Mouse (Mus musculus) testis, adult 2 months (tissue): ENCODE data around the gene Lilrb4a. TPM values are rescaled to one million over a fixed set of nuclear protein-coding genes. Genes with fewer than 3 reads are reported as not detected.
"Not testable (repeated sequence)": the region's sequence is repeated elsewhere in the genome, so short reads cannot be mapped to it uniquely, and the experiment has no call there.

Source experiments
- H3K27ac ChIP-seq: fragments of 200-500 bp; 2 replicates; pipeline ENCODE4 v1.5.1; 2012; ENCODE audit warnings: low read depth, low read length; ENCODE audit not compliant: control insufficient read depth, insufficient read depth
- H3K27me3 ChIP-seq: fragments of 200-500 bp; 2 replicates; pipeline ENCODE4 v1.6.1; 2012; ENCODE audit warnings: mild to moderate bottlenecking, low read length, moderate library complexity; ENCODE audit not compliant: control insufficient read depth, insufficient read depth
- H3K36me3 ChIP-seq: fragments of 200-500 bp; 2 replicates; pipeline ENCODE4 v1.6.1; 2012; ENCODE audit warnings: mild to moderate bottlenecking, low read length; ENCODE audit not compliant: control insufficient read depth, insufficient read depth
- H3K4me1 ChIP-seq: fragments of 200-500 bp; 2 replicates; pipeline ENCODE4 v1.6.1; 2012; ENCODE audit warnings: low read length; ENCODE audit not compliant: control insufficient read depth, insufficient read depth
- H3K4me3 ChIP-seq: fragments of 200-500 bp; 2 replicates; pipeline ENCODE4 v1.5.1; 2012; ENCODE audit warnings: low read depth, mild to moderate bottlenecking, low read length, moderate library complexity, mixed read lengths; ENCODE audit not compliant: control insufficient read depth
- CTCF ChIP-seq: fragments of 200-500 bp; IDR thresholded peaks from 2 replicates; pipeline ENCODE4 v1.5.1; 2012; ENCODE audit warnings: low read depth, mild to moderate bottlenecking, inconsistent platforms, low read length, moderate library complexity; ENCODE audit not compliant: control insufficient read depth, insufficient read depth, insufficient replicate concordance
- POLR2A ChIP-seq: fragments of 200-500 bp; IDR thresholded peaks from 2 replicates; pipeline ENCODE4 v1.6.1; 2012; ENCODE audit warnings: low read depth, mild to moderate bottlenecking, inconsistent platforms, low read length, moderate library complexity; ENCODE audit not compliant: control insufficient read depth
- polyA plus RNA-seq: library from polyadenylated mRNA; depleted of rRNA; stranded (reverse); fragments of >200 nt; gene quantifications from 2 replicates; pipeline ENCODE4 v1.2.3, GENCODE M21; 2012; rRNA removed

Gene Lilrb4a
- polyA plus RNA-seq = 0.38 and 0.64 TPM in 2 replicates

DNA sequence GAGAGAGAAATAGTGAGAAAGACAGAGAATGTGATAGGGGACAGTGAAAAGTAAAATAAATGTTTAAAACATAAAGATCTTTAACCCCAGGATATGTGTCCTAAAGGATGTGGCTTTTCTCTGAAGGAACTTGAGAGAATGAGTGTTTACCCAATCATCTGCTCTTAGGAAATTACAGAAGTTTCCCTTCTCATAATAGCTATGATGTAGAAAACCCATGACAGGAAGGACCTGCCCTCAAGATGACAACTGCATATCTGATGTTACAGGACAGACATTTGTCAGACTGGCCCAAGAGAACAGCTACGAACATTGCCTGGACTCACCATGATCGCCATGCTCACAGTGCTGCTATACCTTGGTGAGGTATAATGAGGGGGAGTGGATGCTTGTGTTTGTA is at the start of gene Lilrb4a:
Gene Lilrb4a, plus strand, starts transcription at position 266 of the 400 bp plus-strand sequence.
- not testable (repeated sequence) for H3K27ac ChIP-seq, H3K36me3 ChIP-seq, H3K4me1 ChIP-seq, H3K27me3 ChIP-seq, H3K4me3 ChIP-seq

DNA sequence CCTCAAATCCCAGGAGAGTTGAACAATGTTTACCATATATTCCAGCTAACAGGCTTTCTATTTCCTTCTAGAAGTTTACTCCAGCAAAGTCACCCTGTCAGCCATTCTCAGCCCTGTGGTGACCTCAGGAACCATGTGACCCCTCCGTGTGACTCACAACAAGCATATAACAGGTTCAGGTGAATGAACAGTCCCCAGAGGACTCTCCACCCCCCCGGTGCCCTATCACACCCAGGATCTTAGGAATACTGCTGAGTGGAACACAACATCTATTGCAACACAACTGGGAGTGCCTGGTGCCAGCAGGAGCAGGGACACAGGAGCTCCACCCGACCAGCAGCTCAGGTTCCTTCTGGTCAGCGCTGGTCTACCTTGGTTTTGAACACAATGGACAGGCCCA is 39.1 kb upstream of the Lilrb4a start:
- TF ChIP-seq CTCF (no peak), POLR2A (no peak)
- H3K4me3 ChIP-seq = no peak overlapping the region
- no peak overlapping the region for H3K27ac ChIP-seq
- H3K4me1 ChIP-seq = no peaks in the 10 kb centered on the region
- no peaks in the 10 kb centered on the region for H3K36me3 ChIP-seq
- H3K27me3 ChIP-seq = no peaks in the 10 kb centered on the region

DNA sequence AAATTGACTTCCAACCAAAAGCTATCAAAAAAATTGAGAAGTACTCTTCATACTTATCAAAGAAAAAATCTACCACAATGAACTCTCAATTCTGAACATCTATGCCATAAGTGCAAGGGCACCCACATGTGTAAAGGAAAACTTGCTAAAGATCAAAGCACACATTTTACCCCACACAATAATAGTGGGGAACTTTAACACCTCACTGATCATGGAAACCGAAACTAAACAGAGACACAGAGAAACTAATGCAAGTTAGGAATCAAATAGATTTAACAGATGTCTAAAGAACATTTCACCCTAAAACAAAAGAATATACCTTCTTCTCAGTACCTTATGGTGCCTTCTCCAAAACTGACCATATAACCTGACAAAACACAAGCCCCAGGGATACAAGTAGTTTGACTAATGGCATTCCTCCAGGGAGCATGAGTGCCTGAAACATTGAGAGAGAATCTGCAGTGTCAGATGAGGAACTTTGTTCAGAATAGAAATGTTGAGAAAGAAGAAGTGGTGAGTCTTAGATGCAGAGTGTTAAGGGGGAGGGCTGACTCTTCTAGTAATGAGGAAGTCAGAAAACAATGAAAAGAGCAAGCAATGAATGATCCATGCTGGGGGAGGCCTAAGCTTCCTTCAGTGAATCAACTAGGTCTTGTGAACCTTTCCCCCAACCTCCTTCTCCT is 37.0 kb upstream of the Lilrb4a start:
- H3K27ac ChIP-seq = no peak overlapping the region
- no peak overlapping the region for H3K4me3 ChIP-seq
- no peaks in the 10 kb centered on the region for H3K4me1 ChIP-seq
- H3K27me3 ChIP-seq = no peaks in the 10 kb centered on the region
- no peak for TF ChIP-seq CTCF
- no peak for TF ChIP-seq POLR2A
- H3K36me3 ChIP-seq = no peaks in the 10 kb centered on the region

DNA sequence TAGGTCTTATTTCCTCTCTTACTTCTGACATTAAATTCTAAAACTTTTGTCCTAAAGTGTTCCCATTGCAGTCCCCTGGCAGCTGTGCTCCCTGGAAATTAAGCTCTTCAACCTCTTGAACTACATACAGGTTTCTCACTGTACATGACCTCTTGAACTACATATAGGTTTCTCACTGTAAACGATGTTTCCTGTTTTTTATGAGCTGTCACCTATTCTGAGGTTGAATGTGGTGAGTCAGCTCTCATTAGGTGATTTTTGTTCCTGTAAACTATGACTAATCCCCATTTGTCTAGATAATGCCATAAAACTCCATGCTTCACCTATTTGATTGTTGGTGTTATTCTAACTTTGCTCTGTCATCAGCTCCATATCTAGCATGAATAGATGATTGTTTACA is 36.4 kb upstream of the Lilrb4a start:
- H3K36me3 ChIP-seq = no peaks in the 10 kb centered on the region
- no peaks in the 10 kb centered on the region for H3K27me3 ChIP-seq
- TF ChIP-seq POLR2A = no peak
- TF ChIP-seq CTCF = no peak
- no peaks in the 10 kb centered on the region for H3K4me1 ChIP-seq
- H3K27ac ChIP-seq = no peak overlapping the region
- no peak overlapping the region for H3K4me3 ChIP-seq

DNA sequence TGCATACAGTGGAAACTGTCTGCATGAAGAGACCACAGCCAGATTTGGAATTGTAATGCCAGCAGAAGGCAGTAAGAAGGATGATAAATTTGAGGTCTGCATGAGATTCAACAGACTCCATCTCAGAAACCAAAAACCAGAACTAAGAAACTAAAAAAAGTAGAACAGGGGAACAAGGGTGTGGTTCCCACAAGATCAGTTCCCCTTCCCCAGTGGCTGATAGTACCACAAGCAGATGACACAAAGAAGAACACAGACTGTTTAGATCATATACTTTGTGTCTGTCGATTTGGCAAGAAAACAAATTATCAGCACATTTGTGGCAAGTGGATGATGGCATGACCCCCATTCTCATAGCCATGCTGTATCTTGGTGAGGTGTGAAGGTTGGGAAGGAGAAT is 35.0 kb upstream of the Lilrb4a start:
- H3K4me3 ChIP-seq = no peak overlapping the region
- H3K36me3 ChIP-seq = no peaks in the 10 kb centered on the region
- no peaks in the 10 kb centered on the region for H3K27me3 ChIP-seq
- no peaks in the 10 kb centered on the region for H3K4me1 ChIP-seq
- H3K27ac ChIP-seq = no peak overlapping the region
- TF ChIP-seq POLR2A = no peak
- TF ChIP-seq CTCF = no peak

DNA sequence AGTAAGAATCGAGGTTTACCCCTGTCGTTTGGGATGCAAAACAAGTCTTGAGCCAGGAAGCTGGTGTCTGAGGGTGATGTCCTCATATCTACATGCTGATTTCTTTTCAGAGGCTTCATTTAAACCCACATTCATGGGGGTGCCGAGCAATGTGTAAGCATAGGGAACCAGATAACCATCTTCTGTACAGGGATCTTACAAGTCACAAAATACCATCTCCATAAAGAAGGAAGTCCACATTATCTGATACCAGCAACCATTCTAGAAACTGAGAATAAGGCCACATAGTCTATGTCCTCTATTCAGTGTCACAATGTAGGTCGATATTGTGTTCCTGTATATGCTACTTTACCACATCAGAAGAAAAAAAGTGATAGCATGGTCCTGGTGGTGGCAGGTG is 34.4 kb upstream of the Lilrb4a start:
- Histone ChIP-seq H3K4me1 (no peaks in the 10 kb centered on the region), H3K27me3 (no peaks in the 10 kb centered on the region), H3K4me3 (no peak overlapping the region), H3K27ac (no peak overlapping the region), H3K36me3 (no peaks in the 10 kb centered on the region)
- TF ChIP-seq POLR2A (no peak), CTCF (no peak)

DNA sequence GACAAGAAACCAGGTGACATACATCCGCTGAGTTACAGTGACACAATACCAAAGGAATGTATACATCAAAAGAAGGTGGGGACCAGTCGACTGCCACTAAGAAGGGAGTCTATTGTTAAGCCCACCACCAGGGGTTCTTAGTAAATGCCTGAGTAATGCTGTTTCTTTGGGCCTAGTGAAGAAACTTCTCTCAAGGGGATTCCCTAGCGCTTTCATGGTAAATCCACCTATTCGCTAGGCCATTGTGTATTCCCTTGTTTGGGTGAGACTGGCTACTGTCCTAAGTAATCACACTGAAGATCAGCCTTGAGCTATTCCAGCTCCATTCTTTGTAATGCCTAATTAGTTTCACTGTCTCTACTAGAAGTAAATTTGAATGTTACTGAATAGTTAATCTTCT is 27.0 kb upstream of the Lilrb4a start:
- not testable (repeated sequence) for H3K36me3 ChIP-seq, H3K27ac ChIP-seq, H3K4me3 ChIP-seq, H3K27me3 ChIP-seq, H3K4me1 ChIP-seq

DNA sequence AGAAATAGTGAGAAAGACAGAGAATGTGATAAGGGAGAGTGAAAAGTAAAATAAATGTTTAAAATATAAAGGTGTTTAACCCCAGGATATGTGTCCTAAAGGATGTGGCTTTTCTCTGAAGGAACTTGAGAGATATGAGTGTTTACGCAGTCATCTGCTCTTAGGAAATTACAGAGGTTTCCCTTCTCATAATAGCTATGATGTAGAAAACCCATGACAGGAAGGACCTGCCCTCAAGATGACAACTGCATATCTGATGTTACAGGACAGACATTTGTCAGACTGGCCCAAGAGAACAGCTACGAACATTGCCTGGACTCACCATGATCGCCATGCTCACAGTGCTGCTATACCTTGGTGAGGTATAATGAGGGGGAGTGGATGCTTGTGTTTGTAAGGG is 10.4 kb upstream of the Lilrb4a start, which contains the start of the genes Gm49339 and Lilr4b:
Gene Gm49339, plus strand, starts transcription at position 216 of the 400 bp plus-strand sequence.
Gene Lilr4b, plus strand, starts transcription at position 236 of the 400 bp plus-strand sequence.
- H3K4me1 ChIP-seq, H3K36me3 ChIP-seq, H3K27me3 ChIP-seq, H3K27ac ChIP-seq, H3K4me3 ChIP-seq: not testable (repeated sequence)
